ENCODE assay signal across 9 mouse cellular contexts in the genomic region with DNA sequence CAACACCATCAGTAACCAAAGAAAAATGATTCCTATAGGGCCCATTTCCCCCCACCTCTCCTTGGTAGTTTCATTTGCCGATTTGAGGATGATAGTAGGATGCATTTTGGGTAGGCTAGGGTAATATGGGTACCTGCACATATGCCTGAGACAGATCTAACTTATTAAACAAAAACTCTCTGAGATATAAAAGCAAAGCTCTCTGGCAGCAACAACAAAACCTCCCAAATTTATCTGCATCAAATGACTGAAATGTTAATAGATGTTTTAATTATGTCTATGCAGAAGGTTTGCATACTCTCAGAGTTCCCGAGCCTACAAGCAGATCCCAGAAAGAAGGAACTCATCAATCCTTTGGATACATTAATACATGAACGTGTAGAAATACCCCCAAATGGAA. TPM values are rescaled to one million over a fixed set of nuclear protein-coding genes. Genes with fewer than 3 reads are reported as not detected.
DNase-seq lines count a peak whose midpoint lies in the region; ATAC-seq lines count a peak whose summit lies in the region.
"Had no signal": no experiment of that assay in that cellular context is flagged by ENCODE, and none has a peak within 500 bp of the region (broad histone marks: within the 10 kb centered on the region; RNA-seq: fewer than 3 reads in every experiment).

No protein-coding gene starts in this region.

- H3K27ac ChIP-seq in heart, embryonic 14.5 days (replicated peaks in 1 of 2; ENCODE audit: control insufficient read depth in 1 of 2, insufficient read depth in 1 of 2, low read depth in 2 of 2, low read length in 2 of 2), result peak overlapping the region; percentile 53 to 85; a peak in 2 of 4 replicates
- H3K27ac ChIP-seq in embryonic facial prominence, embryonic 12.5 days, result peak overlapping the region; percentile 75; the same call in 1 of the 2 replicates
- H3K27ac ChIP-seq in hindbrain, embryonic 15.5 days (replicated peaks), result no peak overlapping the region
- no peak overlapping the region for H3K27ac ChIP-seq in midbrain, embryonic 11.5 days (ENCODE audit: low read depth, low read length)

- peak overlapping the region; percentile 45 to 73; a peak in 3 of 4 replicates for H3K4me3 ChIP-seq in heart, embryonic 14.5 days (ENCODE audit: control insufficient read depth in 1 of 2, insufficient read depth in 1 of 2, low read depth in 1 of 2, low read length in 2 of 2)
- peak overlapping the region; percentile 43 for H3K4me3 ChIP-seq in embryonic facial prominence, embryonic 12.5 days
- peak overlapping the region; percentile 19 for H3K4me3 ChIP-seq in hindbrain, embryonic 15.5 days
- peak overlapping the region; percentile 32 for H3K4me3 ChIP-seq in midbrain, embryonic 11.5 days (ENCODE audit: low read depth, low read length)

- H3K27me3 ChIP-seq in heart, embryonic 14.5 days (ENCODE audit: control insufficient read depth, insufficient read depth, low read length), result no peaks in the 10 kb centered on the region
- no peaks in the 10 kb centered on the region for H3K27me3 ChIP-seq in embryonic facial prominence, embryonic 12.5 days
- H3K27me3 ChIP-seq in hindbrain, embryonic 15.5 days, result no peaks in the 10 kb centered on the region
- no peaks in the 10 kb centered on the region for H3K27me3 ChIP-seq in midbrain, embryonic 11.5 days (ENCODE audit: control insufficient read depth, insufficient read depth, low read length)

- H3K9ac ChIP-seq in heart, embryonic 14.5 days (ENCODE audit: low read length), result peak overlapping the region; percentile 74
- no peak overlapping the region; the same call in 1 of the 2 replicates for H3K9ac ChIP-seq in embryonic facial prominence, embryonic 12.5 days
- H3K9ac ChIP-seq in hindbrain, embryonic 15.5 days, result no peak overlapping the region
- H3K9ac ChIP-seq in midbrain, embryonic 11.5 days (ENCODE audit: low read length), result peak overlapping the region; percentile 53; the same call in 1 of the 2 replicates

- DNase-seq in heart, postnatal 4 days, result no peak
- peak; percentile 82 for DNase-seq in midbrain, embryonic 11.5 days (ENCODE audit: low spot score, missing footprints)
- DNase-seq in thymus, postnatal 4 days, result no peak
- no peak for DNase-seq in spleen, adult 18-20 months
- no peak for DNase-seq in left cerebral cortex, postnatal 25 days (ENCODE audit: low spot score in 2 of 2)
- DNase-seq: right cerebral cortex, postnatal 14 days had no signal

- WGBS in heart, embryonic 14.5 days, result 42% methylated on average over 3 of the region's 3 CpGs
- 35% methylated on average over 3 of the region's 3 CpGs for WGBS in embryonic facial prominence, embryonic 12.5 days
- 48% methylated on average over 3 of the region's 3 CpGs for whole genome bisulfite sequencing in hindbrain, embryonic 15.5 days
- 62% methylated on average over 3 of the region's 3 CpGs for WGBS in midbrain, embryonic 11.5 days

- H3K4me2 ChIP-seq in heart, embryonic 14.5 days (ENCODE audit: low read length), result peak overlapping the region; percentile 66
- peak overlapping the region; percentile 56 for H3K4me2 ChIP-seq in embryonic facial prominence, embryonic 12.5 days (replicated peaks)
- H3K4me2 ChIP-seq in hindbrain, embryonic 15.5 days, result peak overlapping the region; percentile 46
- peak overlapping the region; percentile 34 for H3K4me2 ChIP-seq in midbrain, embryonic 11.5 days

- peaks cover 21% of the 10 kb centered on the region for H3K36me3 ChIP-seq in heart, embryonic 14.5 days (ENCODE audit: control insufficient read depth, insufficient read depth, low read length)
- H3K36me3 ChIP-seq in embryonic facial prominence, embryonic 12.5 days, result peaks cover 9% of the 10 kb centered on the region; the same call in 1 of the 2 replicates
- no peaks in the 10 kb centered on the region for H3K36me3 ChIP-seq in hindbrain, embryonic 15.5 days
- no peaks in the 10 kb centered on the region; the same call in 1 of the 2 replicates for H3K36me3 ChIP-seq in midbrain, embryonic 11.5 days (ENCODE audit: control insufficient read depth, insufficient read depth, low read length)

- intact Hi-C loops in left cerebral cortex, postnatal 25 days (cut with DNase I), result loop anchor here (2.0 kb wide), 1 partner anchor 13 kb away; no protein-coding TSS in a partner anchor

- peaks cover 5 to 8% of the 10 kb centered on the region in 2 experiments for H3K4me1 ChIP-seq in heart, embryonic 14.5 days (ENCODE audit: control insufficient read depth in 2 of 2, insufficient read depth in 2 of 2, low read length in 2 of 2)
- H3K4me1 ChIP-seq in embryonic facial prominence, embryonic 12.5 days, result peaks cover 13% of the 10 kb centered on the region
- 0 out of 2 replicates have a peak, but pooled peaks cover 8% of the 10 kb centered on the region for H3K4me1 ChIP-seq in hindbrain, embryonic 15.5 days (replicated peaks)
- H3K4me1 ChIP-seq in midbrain, embryonic 11.5 days (ENCODE audit: control insufficient read depth, insufficient read depth, low read length), result peaks cover 14% of the 10 kb centered on the region

- ATAC-seq in heart, embryonic 14.5 days (ENCODE audit: insufficient number of reproducible peaks, insufficient read depth, low FRiP score, low read depth), result no peak
- no peak for ATAC-seq in embryonic facial prominence, embryonic 12.5 days (ENCODE audit: insufficient number of reproducible peaks, insufficient read depth, low FRiP score, low TSS enrichment)
- ATAC-seq in hindbrain, embryonic 15.5 days (ENCODE audit: low FRiP score, low read depth), result no peak
- no peak for ATAC-seq in midbrain, embryonic 11.5 days (ENCODE audit: low FRiP score)

- no peaks in the 10 kb centered on the region for H3K9me3 ChIP-seq in heart, embryonic 14.5 days (ENCODE audit: control insufficient read depth, low read length)
- H3K9me3 ChIP-seq in embryonic facial prominence, embryonic 12.5 days, result no peaks in the 10 kb centered on the region
- H3K9me3 ChIP-seq in hindbrain, embryonic 15.5 days, result no peaks in the 10 kb centered on the region
- H3K9me3 ChIP-seq in midbrain, embryonic 11.5 days (ENCODE audit: control insufficient read depth, low read length), result no peaks in the 10 kb centered on the region

RNA-seq across cellular contexts. Expression of a gene that starts 1.7 kb away (rescaled TPM):
- 75.8 and 82.9 TPM in 2 replicates for polyA plus RNA-seq in heart, embryonic 14.5 days (2014; fragmentation: Nextera tagmentation; extraction: Ambion mirVana)
- total RNA-seq in heart, postnatal 4 days (2021), result 10 to 100 TPM; 28.4 to 31.9 TPM
- polyA plus RNA-seq in embryonic facial prominence, embryonic 12.5 days (2016; fragmentation: Nextera tagmentation; extraction: Ambion mirVana), result 58.8 and 69.4 TPM in 2 replicates
- polyA plus RNA-seq in hindbrain, embryonic 15.5 days (2015; fragmentation: Nextera tagmentation; extraction: Ambion mirVana), result 36.2 TPM in 2 replicates
- polyA plus RNA-seq in midbrain, embryonic 11.5 days (2014; fragmentation: Nextera tagmentation; extraction: Ambion mirVana), result 54.2 and 62.9 TPM in 2 replicates
- total RNA-seq in left cerebral cortex, postnatal 25 days (2021), result 10 to 100 TPM; 23.7 to 24.1 TPM

Comparison
In these comparisons a context has a peak if more than half of its experiments do, and no peak if none do; other contexts are left out.
1. H3K27ac ChIP-seq: peak in heart, embryonic 14.5 days (2 of 2) and embryonic facial prominence, embryonic 12.5 days (single experiment); none in hindbrain, embryonic 15.5 days (single experiment) and midbrain, embryonic 11.5 days (single experiment).
2. H3K9ac ChIP-seq: peak in heart, embryonic 14.5 days (single experiment) and midbrain, embryonic 11.5 days (single experiment); none in embryonic facial prominence, embryonic 12.5 days (single experiment) and hindbrain, embryonic 15.5 days (single experiment).
3. Peak in every context shown above with its lines, with median percentiles within 50 percentile points of each other: H3K4me2 ChIP-seq and H3K4me3 ChIP-seq.